In genomic region chr7:132349075-132349572, GRCm38 (mm10) we compare ENCODE assay signal across 26 mouse cellular contexts. TPM values are rescaled to one million over a fixed set of nuclear protein-coding genes. Genes with fewer than 3 reads are reported as not detected.
DNase-seq lines count a peak whose midpoint lies in the region; ATAC-seq and TF ChIP-seq lines count a peak whose summit lies in the region.
"Had no signal": no experiment of that assay in that cellular context is flagged by ENCODE, and none has a peak within 500 bp of the region (broad histone marks: within the 10 kb centered on the region; RNA-seq: fewer than 3 reads in every experiment).

No protein-coding gene starts in this region.

- TF ChIP-seq EP300 in lung, postnatal 0 days (IDR thresholded peaks at IDR 0.05): peak; percentile 96

- 0 out of 2 replicates have a peak overlapping the region, but pooled peaks have one; percentile 3 for H3K27ac ChIP-seq in heart, embryonic 15.5 days
- no peak overlapping the region for H3K27ac ChIP-seq in lung, postnatal 0 days (ENCODE audit: low read length)
- 0 out of 2 replicates have a peak overlapping the region, but pooled peaks have one; percentile 3 for H3K27ac ChIP-seq in neural tube, embryonic 13.5 days (replicated peaks)
- H3K27ac ChIP-seq in neural tube, embryonic 15.5 days (replicated peaks): no peak overlapping the region
- H3K27ac ChIP-seq: embryonic facial prominence, embryonic 13.5 days; embryonic facial prominence, embryonic 15.5 days; forebrain, embryonic 10.5 days; forebrain, embryonic 12.5 days had no signal

- H3K9ac ChIP-seq in heart, embryonic 15.5 days: no peak overlapping the region
- H3K9ac ChIP-seq in lung, postnatal 0 days (replicated peaks; ENCODE audit: low read depth): no peak overlapping the region
- H3K9ac ChIP-seq in neural tube, embryonic 13.5 days: no peak overlapping the region
- no peak overlapping the region for H3K9ac ChIP-seq in neural tube, embryonic 15.5 days (replicated peaks)
- H3K9ac ChIP-seq: embryonic facial prominence, embryonic 13.5 days; embryonic facial prominence, embryonic 15.5 days; forebrain, embryonic 12.5 days had no signal

- H3K4me1 ChIP-seq in heart, embryonic 15.5 days (replicated peaks): no peaks in the 10 kb centered on the region
- peaks cover 11% of the 10 kb centered on the region; the same call in 1 of the 2 replicates for H3K4me1 ChIP-seq in lung, postnatal 0 days (ENCODE audit: insufficient read depth, low read depth, low read length)
- peaks cover 18% of the 10 kb centered on the region for H3K4me1 ChIP-seq in lung, adult 2 months (ENCODE audit: control insufficient read depth, insufficient read depth, low read length)
- H3K4me1 ChIP-seq in neural tube, embryonic 13.5 days (replicated peaks): peaks cover 22% of the 10 kb centered on the region
- H3K4me1 ChIP-seq in neural tube, embryonic 15.5 days: no peaks in the 10 kb centered on the region; the same call in 1 of the 2 replicates

- no peak for TF ChIP-seq POLR2A in lung, adult 2 months (IDR thresholded peaks at IDR 0.05; ENCODE audit: borderline replicate concordance, extremely low read depth, low read depth, low read length)

- 61% methylated on average over 6 of the region's 6 CpGs for WGBS in heart, embryonic 15.5 days
- WGBS in lung, postnatal 0 days: 38% methylated on average over 6 of the region's 6 CpGs
- WGBS in lung, adult 2 months: 58% methylated on average over 6 of the region's 6 CpGs
- WGBS in neural tube, embryonic 13.5 days: 75% methylated on average over 6 of the region's 6 CpGs
- 75% methylated on average over 6 of the region's 6 CpGs for WGBS in neural tube, embryonic 15.5 days

- no peak overlapping the region for H3K4me3 ChIP-seq in heart, embryonic 15.5 days
- no peak overlapping the region for H3K4me3 ChIP-seq in lung, postnatal 0 days (ENCODE audit: low read depth, low read length)
- no peak overlapping the region for H3K4me3 ChIP-seq in lung, adult 2 months (replicated peaks; ENCODE audit: extremely low read depth, low read depth, low read length)
- H3K4me3 ChIP-seq in neural tube, embryonic 13.5 days: no peak overlapping the region
- H3K4me3 ChIP-seq in neural tube, embryonic 15.5 days (replicated peaks): no peak overlapping the region
- H3K4me3 ChIP-seq: embryonic facial prominence, embryonic 13.5 days; embryonic facial prominence, embryonic 15.5 days; erythroblast, embryonic 14.5 days; forebrain, embryonic 10.5 days; forebrain, embryonic 12.5 days had no signal

- intact Hi-C loops in heart, postnatal 25 days (cut with DNase I): no loop called here

- no peak for ATAC-seq in heart, embryonic 15.5 days (replicated peaks; ENCODE audit: insufficient number of reproducible peaks, insufficient read depth, low FRiP score, low read depth)
- peak; percentile 76 for ATAC-seq in lung, postnatal 0 days
- ATAC-seq in neural tube, embryonic 13.5 days (ENCODE audit: low read depth): no peak
- no peak for ATAC-seq in neural tube, embryonic 15.5 days (ENCODE audit: low FRiP score)
- ATAC-seq: CD4-positive, CD25-positive, alpha-beta regulatory T cell, adult 4 months; forebrain, embryonic 14.5 days; forebrain, embryonic 16.5 days had no signal

- no peak for DNase-seq in heart, postnatal 25 days (ENCODE audit: low spot score)
- DNase-seq in lung, postnatal 0 days (ENCODE audit: low spot score): peak; percentile 62
- DNase-seq in lung, adult 2 months: no peak
- DNase-seq: adrenal gland, adult 2 months; adrenal gland, postnatal 10 days; adrenal gland, postnatal 25 days; B cell, adult 2 months; cerebellum, adult 11 months; cerebellum, adult 18-20 months; cerebellum, adult 8-10 months; cerebellum, adult 9-11 months; cerebellum, postnatal 14 days; cerebellum, postnatal 36 days; embryo, embryonic 11 days had no signal

- no peak overlapping the region for H3K4me2 ChIP-seq in heart, embryonic 15.5 days
- no peak overlapping the region for H3K4me2 ChIP-seq in lung, postnatal 0 days (replicated peaks; ENCODE audit: low read depth, low read length)
- H3K4me2 ChIP-seq in neural tube, embryonic 13.5 days: no peak overlapping the region
- H3K4me2 ChIP-seq in neural tube, embryonic 15.5 days: no peak overlapping the region
- H3K4me2 ChIP-seq: embryonic facial prominence, embryonic 13.5 days; embryonic facial prominence, embryonic 15.5 days; forebrain, embryonic 12.5 days had no signal

- H3K9me3 ChIP-seq in heart, embryonic 15.5 days (replicated peaks): no peaks in the 10 kb centered on the region
- H3K9me3 ChIP-seq in lung, postnatal 0 days (ENCODE audit: low read length): no peaks in the 10 kb centered on the region
- no peaks in the 10 kb centered on the region for H3K9me3 ChIP-seq in neural tube, embryonic 13.5 days
- H3K9me3 ChIP-seq in neural tube, embryonic 15.5 days (replicated peaks): no peaks in the 10 kb centered on the region
- H3K9me3 ChIP-seq: embryonic facial prominence, embryonic 13.5 days; embryonic facial prominence, embryonic 15.5 days; forebrain, embryonic 10.5 days; forebrain, embryonic 12.5 days had no signal

- TF ChIP-seq CTCF in lung, postnatal 0 days (IDR thresholded peaks at IDR 0.05): no peak
- TF ChIP-seq CTCF in lung, adult 2 months (IDR thresholded peaks at IDR 0.05; ENCODE audit: insufficient read depth, low read length): no peak

- no peaks in the 10 kb centered on the region for H3K27me3 ChIP-seq in heart, embryonic 15.5 days
- no peaks in the 10 kb centered on the region for H3K27me3 ChIP-seq in lung, postnatal 0 days (replicated peaks; ENCODE audit: insufficient read depth, low read length)
- H3K27me3 ChIP-seq in neural tube, embryonic 13.5 days: no peaks in the 10 kb centered on the region
- no peaks in the 10 kb centered on the region for H3K27me3 ChIP-seq in neural tube, embryonic 15.5 days (replicated peaks)
- H3K27me3 ChIP-seq: embryonic facial prominence, embryonic 13.5 days; embryonic facial prominence, embryonic 15.5 days; forebrain, embryonic 12.5 days had no signal

- H3K36me3 ChIP-seq in heart, embryonic 15.5 days: no peaks in the 10 kb centered on the region
- H3K36me3 ChIP-seq in lung, postnatal 0 days (ENCODE audit: insufficient read depth, low read length): no peaks in the 10 kb centered on the region
- no peaks in the 10 kb centered on the region for H3K36me3 ChIP-seq in neural tube, embryonic 13.5 days
- H3K36me3 ChIP-seq in neural tube, embryonic 15.5 days: no peaks in the 10 kb centered on the region
- H3K36me3 ChIP-seq: embryonic facial prominence, embryonic 13.5 days; embryonic facial prominence, embryonic 15.5 days; forebrain, embryonic 10.5 days; forebrain, embryonic 12.5 days; G1E had no signal

RNA-seq across cellular contexts. Expression of gene Chst15, which starts 32.1 kb away (rescaled TPM):
- 4.4 and 6.8 TPM in 2 replicates for polyA plus RNA-seq in heart, embryonic 15.5 days (2015; fragmentation: Nextera tagmentation; extraction: Ambion mirVana)
- total RNA-seq in heart, postnatal 25 days (2021): 1 to 10 TPM; 7.8 to 9.5 TPM
- 13.1 and 14.1 TPM in 2 replicates for polyA plus RNA-seq in lung, postnatal 0 days (2015; fragmentation: Nextera tagmentation; extraction: Ambion mirVana)
- 14.1 and 14.7 TPM in 2 replicates for polyA plus RNA-seq in lung, adult 2 months (2012; rRNA removed)
- polyA plus RNA-seq in neural tube, embryonic 13.5 days (2015; fragmentation: Nextera tagmentation; extraction: Ambion mirVana): 21.9 and 22.5 TPM in 2 replicates
- polyA plus RNA-seq in neural tube, embryonic 15.5 days (2015; fragmentation: Nextera tagmentation; extraction: Ambion mirVana): 17.1 and 19.7 TPM in 2 replicates
- polyA plus RNA-seq: G1E had no signal

Comparison
In these comparisons a context has a peak if more than half of its experiments do, and no peak if none do; other contexts are left out.
1. H3K27ac ChIP-seq: peak in heart, embryonic 15.5 days (single experiment) and neural tube, embryonic 13.5 days (single experiment); none in lung, postnatal 0 days (single experiment) and neural tube, embryonic 15.5 days (single experiment).